Mouse (Mus musculus) neural tube, embryonic 14.5 days (tissue): Measurements from ENCODE around the gene Sft2d2. TPM values are rescaled to one million over a fixed set of nuclear protein-coding genes. Genes with fewer than 3 reads are reported as not detected.

Experiments
- ATAC-seq: fragments of 200-750 bp; cut with Nextera tagmentation; 2 replicates; pipeline ENCODE4 v1.8.0; 2017; ENCODE audit warnings: low read depth, mild to moderate bottlenecking, moderate TSS enrichment, moderate library complexity
- H3K27ac ChIP-seq: fragments of 300-500 bp; sonication (generic); 2 replicates; pipeline ENCODE4 v1.5.1; 2014; ENCODE audit warnings: low read depth, mild to moderate bottlenecking, control low read depth, low read length, moderate library complexity, mixed read lengths
- H3K27me3 ChIP-seq: fragments of 300-500 bp; sonication (generic); 2 replicates; pipeline ENCODE4 v1.6.1; 2014; ENCODE audit warnings: low read length; ENCODE audit not compliant: control insufficient read depth, insufficient read depth
- H3K36me3 ChIP-seq: fragments of 300-500 bp; sonication (generic); 2 replicates; pipeline ENCODE4 v1.6.1; 2014; ENCODE audit warnings: low read length, mixed read lengths; ENCODE audit not compliant: control insufficient read depth, insufficient read depth
- H3K4me1 ChIP-seq: fragments of 300-500 bp; sonication (generic); 2 replicates; pipeline ENCODE4 v1.6.1; 2014; ENCODE audit warnings: low read length; ENCODE audit not compliant: control insufficient read depth, insufficient read depth
- H3K4me2 ChIP-seq: fragments of 300-500 bp; sonication (generic); 2 replicates; pipeline ENCODE4 v1.6.1; 2014; ENCODE audit warnings: mild to moderate bottlenecking, low read depth, low read length, control low read depth
- H3K4me3 ChIP-seq: fragments of 300-500 bp; sonication (generic); 2 replicates; pipeline ENCODE4 v1.5.1; 2014; ENCODE audit warnings: low read depth, low read length, control low read depth, mixed read lengths
- H3K9ac ChIP-seq: fragments of 300-500 bp; sonication (generic); replicated peaks from 2 replicates; pipeline ENCODE4 v1.6.1; 2014; ENCODE audit warnings: low read depth, mild to moderate bottlenecking, control low read depth, low read length, mixed read lengths
- H3K9me3 ChIP-seq: fragments of 300-500 bp; sonication (generic); 2 replicates; pipeline ENCODE4 v1.6.1; 2016; ENCODE audit warnings: low read length; ENCODE audit not compliant: control insufficient read depth
- WGBS: fragments of 180-500 bp; shearing (Covaris S2); extraction: QIAGEN DNeasy Blood & Tissue Kit; methylation state at CpG from one replicate; pipeline ENCODE4 v1.1.7; 2014; 5-methylcytosine and 5-hydroxymethylcytosine counted together
- polyA plus RNA-seq: library from polyadenylated mRNA; unstranded; fragments of >200 nt; fragmentation: Nextera tagmentation; extraction: Ambion mirVana; gene quantifications from 2 replicates; pipeline ENCODE4 v1.2.1, GENCODE M21; 2014

The Sft2d2 gene
- 5.5 and 7.8 TPM in 2 replicates for polyA plus RNA-seq

DNA sequence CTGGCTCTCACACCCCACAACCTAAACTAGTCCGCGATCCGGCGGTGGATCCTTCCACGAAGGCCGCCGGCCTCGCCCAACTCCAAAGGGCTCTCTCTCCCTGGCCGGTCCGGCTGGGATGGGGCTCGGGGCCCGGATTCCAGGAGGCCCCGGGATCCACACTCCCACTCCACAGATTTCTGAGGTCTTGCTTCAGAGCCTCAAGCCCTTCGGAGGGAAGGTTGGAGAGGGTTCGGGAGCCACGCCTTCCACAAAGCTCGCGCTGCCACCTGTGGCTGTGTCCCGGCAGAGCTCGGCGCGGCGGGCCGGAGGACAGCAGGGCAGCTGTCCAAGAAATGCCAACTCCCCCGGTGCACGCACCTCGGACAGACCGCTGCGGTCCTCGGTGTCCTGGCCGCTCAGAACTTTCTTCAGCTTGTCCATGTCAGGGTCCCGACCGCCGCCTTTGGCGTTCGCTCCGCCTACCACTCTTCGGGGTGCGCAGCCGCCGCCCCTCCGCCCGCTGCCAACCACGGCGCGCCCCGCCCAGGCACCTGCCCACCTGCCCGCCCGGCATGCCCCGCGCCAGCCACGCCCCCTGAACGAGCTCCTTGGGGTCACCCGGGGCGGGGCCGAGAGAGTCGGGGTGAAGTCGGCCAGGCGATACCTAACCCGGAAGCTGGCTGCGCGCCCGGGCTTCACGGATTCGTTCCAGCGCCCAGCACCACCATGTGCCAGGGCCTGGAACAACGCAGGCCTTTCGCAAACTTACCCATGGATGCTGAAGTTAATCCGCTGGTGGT lies at the start of gene Sft2d2:
Gene Sft2d2, minus strand, starts transcription at position 559 of the 782 bp plus-strand sequence.
- ATAC-seq = peak; percentile 90
- Histone ChIP-seq H3K27me3 (peaks cover 5% of the 10 kb centered on the region), H3K9ac (peak within 1 kb of the TSS; percentile 61), H3K4me3 (peak within 1 kb of the TSS; percentile 70), H3K27ac (no peak within 1 kb of the TSS), H3K4me1 (peaks cover 4% of the 10 kb centered on the region; the same call in 1 of the 2 replicates), H3K36me3 (no peaks in the 10 kb centered on the region), H3K9me3 (no peaks in the 10 kb centered on the region), H3K4me2 (peak within 1 kb of the TSS; percentile 96)
- under 1% methylated on average over 69 of the region's 69 CpGs for WGBS

- Histone ChIP-seq H3K9ac (peak within 1 kb of the TSS; percentile 74), H3K4me1 (peaks cover 13% of the 10 kb centered on the region; the same call in 1 of the 2 replicates), H3K4me3 (peak within 1 kb of the TSS; percentile 86), H3K27ac (peak within 1 kb of the TSS; percentile 92), H3K36me3 (no peaks in the 10 kb centered on the region), H3K9me3 (no peaks in the 10 kb centered on the region), H3K27me3 (no peaks in the 10 kb centered on the region; the same call in 1 of the 2 replicates), H3K4me2 (peak within 1 kb of the TSS; percentile 74)
- ATAC-seq = peak; percentile 99
- 1% methylated on average over 66 of the region's 76 CpGs for WGBS
Observed at GRCm38 (mm10) chr1:165236321-165237298, 42.4 kb upstream of the Sft2d2 start, which contains the start of gene Tiprl. Tiprl (minus strand) TSS chr1:165236996.

DNA sequence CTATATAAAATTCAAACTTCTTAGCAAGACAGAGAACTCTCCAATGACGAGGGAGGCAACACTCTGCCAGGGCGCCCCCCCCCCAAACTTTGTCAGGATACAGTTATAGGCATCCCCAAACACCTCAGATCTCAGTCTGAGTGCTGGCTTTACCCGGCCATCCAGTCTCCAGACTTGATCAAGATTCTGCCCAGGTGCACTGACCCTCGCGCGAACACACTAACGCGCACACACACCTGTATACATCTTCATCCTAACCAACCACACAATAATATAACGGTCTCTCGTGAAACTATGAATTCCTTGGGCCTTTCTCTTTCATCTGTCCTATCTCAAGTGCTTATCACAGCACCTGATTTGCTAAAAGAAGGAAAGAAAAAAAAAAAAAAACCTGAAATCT lies 41.6 kb upstream of the Sft2d2 start:
- Histone ChIP-seq H3K27ac (peak overlapping the region; percentile 92; the same call in 1 of the 2 replicates), H3K9ac (peak overlapping the region; percentile 74), H3K36me3 (no peaks in the 10 kb centered on the region), H3K4me3 (peak overlapping the region; percentile 86), H3K9me3 (no peaks in the 10 kb centered on the region), H3K27me3 (no peaks in the 10 kb centered on the region; the same call in 1 of the 2 replicates), H3K4me1 (peaks cover 13% of the 10 kb centered on the region; the same call in 1 of the 2 replicates), H3K4me2 (peak overlapping the region; percentile 48)
- no peak for ATAC-seq
- WGBS = 13% methylated on average over 10 of the region's 10 CpGs

DNA sequence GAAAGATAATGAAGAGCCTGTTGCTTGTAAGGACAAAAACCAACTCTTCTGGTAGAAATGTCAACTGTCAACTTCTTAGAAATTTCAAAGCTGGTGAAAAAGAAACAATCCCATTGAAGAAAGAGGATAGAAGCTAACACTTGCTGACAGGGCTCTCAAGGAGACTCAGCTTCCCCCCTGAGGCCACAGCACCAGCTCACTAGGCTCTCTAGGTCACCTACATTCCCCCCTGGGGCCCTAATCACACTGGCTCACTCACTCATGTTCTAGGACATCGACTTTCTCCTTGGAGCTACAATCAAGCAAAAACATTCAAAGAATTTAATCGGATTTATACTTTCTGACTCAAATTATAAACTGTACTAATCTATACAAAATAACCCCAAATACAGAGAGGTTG lies 39.6 kb upstream of the Sft2d2 start:
- H3K36me3 ChIP-seq = no peaks in the 10 kb centered on the region
- H3K27ac ChIP-seq = no peak overlapping the region
- WGBS = 91% methylated on average over 2 of the region's 2 CpGs
- no peaks in the 10 kb centered on the region; the same call in 1 of the 2 replicates for H3K27me3 ChIP-seq
- H3K9me3 ChIP-seq = no peaks in the 10 kb centered on the region
- H3K4me2 ChIP-seq = no peak overlapping the region
- H3K4me3 ChIP-seq = no peak overlapping the region
- peaks cover 13% of the 10 kb centered on the region; the same call in 1 of the 2 replicates for H3K4me1 ChIP-seq
- no peak overlapping the region for H3K9ac ChIP-seq
- ATAC-seq = no peak

GRCm38 (mm10) chr1:165230691-165231090 lies 36.5 kb upstream of the Sft2d2 start:
- no peaks in the 10 kb centered on the region for H3K27me3 ChIP-seq
- ATAC-seq = no peak
- H3K27ac ChIP-seq = no peak overlapping the region
- H3K36me3 ChIP-seq = peaks cover 6% of the 10 kb centered on the region; the same call in 1 of the 2 replicates
- peaks cover 7% of the 10 kb centered on the region; the same call in 1 of the 2 replicates for H3K4me1 ChIP-seq
- no peak overlapping the region for H3K4me3 ChIP-seq
- no peak overlapping the region for H3K9ac ChIP-seq
- no peaks in the 10 kb centered on the region for H3K9me3 ChIP-seq
- WGBS = 98% methylated on average over 4 of the region's 4 CpGs
- no peak overlapping the region for H3K4me2 ChIP-seq

DNA sequence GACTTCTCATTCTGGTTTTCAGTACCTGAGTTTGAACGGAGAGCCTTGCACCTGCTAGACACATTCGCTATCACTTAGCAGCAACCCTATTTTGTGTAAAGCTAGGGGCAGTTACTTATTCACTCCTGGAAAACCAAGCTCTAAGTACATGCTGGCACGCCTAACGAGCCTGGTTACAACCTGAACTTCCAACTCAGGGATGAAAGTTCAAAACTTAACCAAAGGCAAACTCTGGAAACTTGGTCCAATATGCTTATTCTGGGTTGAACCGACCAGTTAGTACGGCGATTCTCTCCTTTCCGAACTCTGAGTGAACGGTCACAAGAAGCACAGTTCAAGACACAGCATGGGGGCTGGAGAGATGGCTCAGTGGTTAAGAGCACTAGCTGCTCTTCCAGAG lies 35.3 kb upstream of the Sft2d2 start:
- Histone ChIP-seq H3K4me3 (no peak overlapping the region), H3K9ac (no peak overlapping the region)

DNA sequence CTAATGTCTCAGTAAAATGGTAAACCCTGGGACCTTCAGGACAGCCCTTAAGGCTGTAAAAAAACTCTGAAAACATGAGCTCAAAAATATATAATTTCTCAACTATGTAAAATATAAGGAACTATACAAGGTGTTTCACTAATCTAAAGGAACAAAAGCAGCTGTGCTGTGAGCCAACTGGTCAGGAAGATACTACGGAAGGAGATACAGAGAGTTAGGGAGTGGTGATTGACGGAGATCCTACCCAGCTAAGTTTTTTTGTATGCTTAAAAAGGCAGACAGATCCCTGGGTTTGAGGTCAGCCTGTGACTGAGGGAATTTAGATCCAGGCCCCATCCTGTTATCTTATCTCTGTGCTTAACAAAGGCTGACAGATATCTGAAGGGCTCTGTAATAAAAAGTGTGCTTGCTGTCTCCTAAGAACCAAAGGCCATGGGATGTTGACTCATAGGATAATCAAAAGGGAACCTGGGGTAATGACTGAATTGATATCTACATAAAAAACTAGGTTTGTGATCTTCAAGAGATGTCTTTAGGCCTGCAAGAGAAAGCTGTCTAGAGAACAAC lies 22.9 kb upstream of the Sft2d2 start:
- no peaks in the 10 kb centered on the region for H3K4me1 ChIP-seq
- peaks cover 52% of the 10 kb centered on the region for H3K36me3 ChIP-seq
- 97% methylated on average over 2 of the region's 2 CpGs for WGBS

More for the DNA sequence above, 35.3 kb upstream of the Sft2d2 start:
- Histone ChIP-seq H3K4me2 (no peak overlapping the region), H3K9me3 (no peaks in the 10 kb centered on the region), H3K36me3 (peaks cover 10% of the 10 kb centered on the region; the same call in 1 of the 2 replicates), H3K27me3 (no peaks in the 10 kb centered on the region), H3K4me1 (no peaks in the 10 kb centered on the region), H3K27ac (no peak overlapping the region)
- ATAC-seq = no peak
- WGBS = 97% methylated on average over 9 of the region's 9 CpGs

DNA sequence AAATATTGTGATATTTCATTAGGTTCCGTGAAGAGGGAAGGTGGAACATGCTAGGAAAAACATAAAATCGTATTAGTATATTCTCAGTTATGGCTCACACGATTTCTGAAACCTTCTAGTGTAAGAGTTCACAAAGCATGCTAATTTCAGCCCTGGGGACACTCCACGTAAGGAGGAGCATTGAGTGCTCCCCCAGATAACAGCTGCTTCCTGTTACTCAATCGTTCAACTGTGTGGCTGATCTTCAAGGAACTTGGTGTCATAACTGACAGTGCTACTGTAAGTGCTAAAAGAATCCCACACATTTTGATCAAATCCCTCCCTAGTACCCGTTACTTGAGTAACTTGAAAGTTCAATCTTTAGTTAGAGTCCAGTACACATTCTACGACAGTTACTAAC lies 21.6 kb upstream of the Sft2d2 start:
- Histone ChIP-seq H3K9me3 (no peaks in the 10 kb centered on the region), H3K4me2 (no peak overlapping the region), H3K27ac (no peak overlapping the region), H3K4me3 (no peak overlapping the region), H3K27me3 (no peaks in the 10 kb centered on the region), H3K9ac (no peak overlapping the region), H3K4me1 (no peaks in the 10 kb centered on the region), H3K36me3 (peaks cover 44% of the 10 kb centered on the region)
- no peak for ATAC-seq
- 91% methylated on average over 7 of the region's 7 CpGs for WGBS

More for the DNA sequence above, 22.9 kb upstream of the Sft2d2 start:
- Histone ChIP-seq H3K4me2 (no peak overlapping the region), H3K4me3 (no peak overlapping the region), H3K27ac (no peak overlapping the region), H3K9me3 (no peaks in the 10 kb centered on the region), H3K9ac (no peak overlapping the region), H3K27me3 (no peaks in the 10 kb centered on the region)
- no peak for ATAC-seq
